Mouse (Mus musculus): ENCODE results near the gene Atp6v0a4.
A peak's percentile ranks its signal among the peaks of the same experiment; 100 is the strongest.

The Atp6v0a4 gene

DNA sequence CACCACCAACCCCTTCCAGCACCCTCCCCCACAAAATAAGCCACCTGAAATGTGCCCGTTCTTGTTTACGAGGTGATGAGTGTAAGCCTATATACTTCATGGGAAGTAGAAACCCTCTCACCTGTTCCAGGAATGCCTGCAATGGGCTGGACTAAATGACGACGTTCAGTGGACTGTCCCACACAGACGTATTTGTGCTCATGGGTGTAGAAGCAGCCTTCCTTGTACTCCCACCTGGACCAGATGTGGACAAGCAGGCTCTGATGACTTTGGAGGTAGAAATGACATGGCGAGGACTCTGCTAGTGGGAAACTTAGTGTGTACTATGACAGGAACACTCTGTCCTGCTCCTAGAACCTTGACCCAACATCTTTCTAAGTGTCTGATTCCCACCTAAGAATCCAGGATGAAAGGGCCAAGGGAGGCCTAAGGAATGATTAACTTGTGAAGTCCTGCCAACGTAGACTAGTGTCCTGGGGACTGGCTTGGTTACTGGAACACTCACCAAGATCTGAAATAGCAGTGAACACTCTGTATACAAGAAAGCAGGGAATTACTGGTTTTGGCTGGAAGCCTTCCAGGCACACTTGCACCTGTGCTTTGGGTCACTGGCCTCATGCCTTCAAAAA is at the start of gene Atp6v0a4:
Atp6v0a4 (minus strand) TSS at position 380 of the 629 bp plus-strand sequence.
- DNase-seq (ENCODE audit: extremely low read depth, insufficient read length, low spot score), result no peak

DNA sequence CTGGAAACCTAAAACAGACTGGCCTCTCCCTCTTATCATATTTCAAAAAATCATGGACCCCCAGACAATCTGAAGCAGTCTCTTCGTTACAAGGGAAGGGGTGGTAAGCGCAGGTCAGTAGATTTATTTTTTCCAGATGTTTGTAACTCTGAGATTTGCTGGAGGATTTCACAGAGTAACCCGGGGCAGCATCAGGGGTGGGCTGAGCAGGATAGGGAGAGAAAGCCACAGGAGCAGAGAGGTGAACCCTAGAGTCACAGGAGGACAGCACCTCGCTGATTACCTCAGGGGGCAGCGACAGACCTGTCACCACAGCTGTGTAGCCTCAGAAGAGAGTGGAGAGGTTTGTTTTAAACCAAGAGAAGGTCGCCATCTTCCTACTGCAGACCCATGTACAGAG is 41.0 kb upstream of the Atp6v0a4 start:
- no peak for DNase-seq (ENCODE audit: extremely low read depth, insufficient read length, low spot score)

DNA sequence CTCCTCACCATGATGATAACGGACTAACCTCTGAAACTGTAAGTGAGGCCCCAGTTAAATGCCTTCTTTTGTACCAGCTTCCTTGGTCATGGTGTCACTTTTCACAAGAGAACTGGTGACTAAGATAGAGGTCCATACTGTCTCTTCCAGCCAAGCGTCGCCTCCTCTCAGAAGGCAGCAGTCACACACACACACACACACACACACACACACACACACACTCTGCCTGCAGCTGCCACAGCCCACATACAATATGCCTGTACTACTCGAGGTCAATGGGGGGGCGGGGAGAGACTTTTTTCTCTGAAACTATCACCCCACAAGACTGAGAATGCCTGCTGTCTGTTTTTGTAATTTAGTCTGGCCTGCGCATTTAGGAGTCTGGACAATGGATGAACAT is 40.3 kb upstream of the Atp6v0a4 start:
- DNase-seq (ENCODE audit: extremely low read depth, insufficient read length, low spot score), result no peak

DNA sequence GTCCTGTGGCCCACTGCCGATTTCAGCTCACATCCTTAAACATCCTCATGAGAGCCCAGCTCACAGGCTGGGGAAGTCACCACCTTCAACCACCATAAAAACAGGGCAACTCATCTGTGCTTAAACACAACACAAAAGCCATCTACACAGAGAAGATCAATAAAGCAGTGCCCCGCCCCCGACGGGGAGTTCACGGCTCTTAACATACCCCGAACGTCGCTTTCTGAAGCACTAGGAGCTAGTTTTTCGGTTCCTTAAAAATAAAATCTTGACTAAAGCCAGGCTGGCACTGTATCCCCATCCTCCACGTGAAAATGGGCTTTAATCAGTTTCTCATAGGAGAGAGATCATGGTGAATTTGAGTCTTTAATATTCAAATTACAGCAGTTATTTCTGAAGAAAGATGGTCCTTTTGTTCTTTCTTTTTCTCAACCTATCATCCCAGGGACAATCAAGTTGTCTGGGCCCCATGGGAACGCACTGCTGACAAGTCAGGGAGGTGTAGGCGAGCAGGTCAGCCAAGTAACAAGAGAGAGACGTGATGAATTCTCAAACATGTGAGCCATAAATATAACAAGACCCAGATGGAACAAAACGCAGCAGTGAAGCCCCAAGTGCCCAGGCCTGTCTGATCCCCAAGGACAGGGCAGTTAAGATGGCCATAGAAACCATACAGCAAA is 38.6 kb upstream of the Atp6v0a4 start:
- no peak for DNase-seq (ENCODE audit: extremely low read depth, insufficient read length, low spot score)

DNA sequence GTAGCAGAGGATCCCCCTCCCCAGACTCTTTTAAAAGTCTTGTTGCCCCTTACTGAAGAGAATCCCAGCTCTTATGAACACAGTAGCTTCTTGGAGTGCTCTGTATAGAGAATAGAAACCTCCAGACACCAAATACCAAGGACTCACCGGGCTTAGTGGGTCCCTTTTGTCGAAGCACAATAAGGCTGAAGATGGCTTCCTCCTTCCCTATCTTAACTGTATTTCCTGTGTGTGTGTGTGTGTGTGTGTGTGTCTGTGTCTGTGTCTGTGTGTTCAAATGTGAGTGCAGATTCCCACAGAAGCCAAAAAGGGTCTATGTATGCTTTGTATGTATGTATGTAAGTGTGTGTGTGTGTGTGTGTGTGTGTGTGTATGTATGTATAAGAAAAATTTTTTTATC is 36.2 kb upstream of the Atp6v0a4 start:
- DNase-seq (ENCODE audit: extremely low read depth, insufficient read length, low spot score), result no peak

DNA sequence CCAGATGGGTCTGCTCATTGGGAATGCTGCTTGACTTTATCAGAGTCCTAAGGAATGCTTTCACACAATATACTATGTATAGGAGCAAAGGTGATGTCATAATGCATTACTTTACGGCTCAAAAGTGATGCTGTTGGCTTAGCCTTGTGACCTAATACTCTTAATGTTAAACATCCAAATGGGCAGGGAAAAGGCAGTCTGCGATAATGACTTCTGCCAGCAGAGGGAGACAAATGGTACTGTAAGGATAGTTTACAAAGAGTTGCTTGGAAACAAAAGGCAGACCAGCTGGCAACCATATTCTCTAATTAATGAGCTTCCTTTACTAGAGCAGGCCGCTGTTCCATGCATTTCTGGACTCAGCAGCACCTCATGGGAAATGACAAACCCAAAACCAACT is 35.7 kb upstream of the Atp6v0a4 start:
- DNase-seq (ENCODE audit: extremely low read depth, insufficient read length, low spot score), result peak; percentile 30

DNA sequence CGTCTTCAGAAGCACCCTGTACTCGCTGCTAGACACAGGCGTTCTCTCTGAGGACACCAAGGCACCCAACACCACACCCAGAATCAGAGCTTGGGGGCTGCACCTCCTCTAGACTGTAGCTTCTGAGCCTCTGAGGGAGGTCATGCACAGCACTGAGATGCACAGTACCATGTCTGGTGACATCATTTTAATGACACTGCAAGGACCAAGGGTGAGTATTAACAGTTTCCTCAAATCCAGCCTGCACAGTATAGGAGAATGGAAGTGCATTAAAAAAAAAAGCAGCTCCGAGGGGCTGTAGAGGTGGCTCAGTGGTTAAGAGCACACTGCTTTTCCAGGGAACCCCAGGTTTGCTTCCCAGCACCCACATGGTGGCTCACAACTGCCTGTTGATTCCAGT is 35.2 kb upstream of the Atp6v0a4 start:
- DNase-seq (ENCODE audit: extremely low read depth, insufficient read length, low spot score), result no peak

DNA sequence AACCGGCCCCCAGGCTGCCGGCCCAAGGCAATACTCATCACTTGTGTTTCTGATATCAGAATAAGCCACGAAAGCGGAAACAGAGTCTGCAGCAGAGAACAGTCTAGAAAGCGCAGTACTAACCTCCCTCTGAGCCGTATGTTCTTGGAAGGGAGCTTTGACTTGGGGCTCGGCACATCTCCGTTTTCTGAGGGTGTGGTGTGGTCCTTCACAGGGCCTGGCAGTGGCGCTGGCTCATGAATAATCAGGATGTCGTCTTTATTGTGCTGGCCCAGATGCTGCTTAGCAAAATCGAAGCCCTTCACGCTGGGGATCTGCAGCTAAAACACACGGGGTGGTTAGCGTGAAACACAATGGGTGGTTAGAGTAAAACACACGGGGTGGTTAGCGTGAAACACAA is 33.5 kb upstream of the Atp6v0a4 start:
- no peak for DNase-seq (ENCODE audit: extremely low read depth, insufficient read length, low spot score)

DNA sequence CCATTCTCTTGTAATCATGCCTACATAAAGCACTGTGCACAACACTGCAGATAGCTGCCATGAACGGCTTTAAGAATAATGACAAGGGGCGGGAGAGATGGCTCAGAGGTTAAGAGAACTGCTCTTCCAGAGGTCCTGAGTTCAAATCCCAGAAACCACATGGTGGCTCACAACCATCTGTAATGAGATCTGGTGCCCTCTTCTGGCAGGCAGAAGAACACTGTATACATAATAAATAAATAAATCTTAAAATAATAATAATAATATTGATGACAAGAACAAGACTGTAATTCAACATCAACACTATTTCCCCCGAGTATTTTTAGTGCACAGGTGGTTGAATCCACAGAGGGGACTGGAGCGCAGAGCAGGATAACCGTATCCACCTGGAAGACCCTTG is 31.8 kb upstream of the Atp6v0a4 start:
- no peak for DNase-seq (ENCODE audit: extremely low read depth, insufficient read length, low spot score)

DNA sequence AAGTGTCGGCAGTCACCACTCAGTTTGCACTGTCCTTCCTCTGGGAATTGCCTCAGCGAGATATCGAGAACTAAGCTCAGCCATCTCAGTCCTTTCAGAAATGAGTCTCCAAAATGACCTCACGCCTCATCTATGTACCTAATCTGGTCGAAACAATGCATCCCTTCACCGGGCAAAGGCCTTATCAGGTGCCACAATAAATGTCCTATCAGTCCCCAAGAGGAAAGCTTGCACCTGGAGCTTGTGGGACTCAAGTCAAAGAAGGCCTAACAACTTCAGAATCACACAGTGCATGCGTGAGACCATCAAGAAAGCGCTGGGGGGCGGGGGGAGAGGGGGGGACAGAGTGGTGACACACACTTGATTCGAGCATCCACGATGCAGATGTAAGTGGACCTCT is 27.9 kb upstream of the Atp6v0a4 start:
- DNase-seq (ENCODE audit: extremely low read depth, insufficient read length, low spot score), result no peak

DNA sequence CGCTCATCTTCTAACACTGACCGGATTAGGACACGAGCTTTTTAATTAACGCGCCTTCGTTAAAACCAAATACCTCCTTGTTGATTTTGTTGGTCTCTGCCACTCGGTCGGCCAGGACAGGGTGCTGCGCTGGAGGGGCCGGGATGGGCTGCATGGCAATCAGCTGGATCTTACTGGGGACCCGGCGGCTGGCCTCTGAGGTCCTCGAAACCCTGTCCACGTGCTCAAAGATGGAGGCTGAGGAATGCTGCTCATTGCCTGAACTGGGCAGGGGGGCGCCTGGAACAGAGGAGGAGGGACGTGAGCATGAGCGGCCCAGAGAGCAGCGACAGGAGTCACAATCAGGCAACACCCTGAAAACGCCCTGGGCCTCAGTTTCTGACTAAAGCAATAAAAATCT is 25.1 kb upstream of the Atp6v0a4 start:
- DNase-seq (ENCODE audit: extremely low read depth, insufficient read length, low spot score), result no peak

DNA sequence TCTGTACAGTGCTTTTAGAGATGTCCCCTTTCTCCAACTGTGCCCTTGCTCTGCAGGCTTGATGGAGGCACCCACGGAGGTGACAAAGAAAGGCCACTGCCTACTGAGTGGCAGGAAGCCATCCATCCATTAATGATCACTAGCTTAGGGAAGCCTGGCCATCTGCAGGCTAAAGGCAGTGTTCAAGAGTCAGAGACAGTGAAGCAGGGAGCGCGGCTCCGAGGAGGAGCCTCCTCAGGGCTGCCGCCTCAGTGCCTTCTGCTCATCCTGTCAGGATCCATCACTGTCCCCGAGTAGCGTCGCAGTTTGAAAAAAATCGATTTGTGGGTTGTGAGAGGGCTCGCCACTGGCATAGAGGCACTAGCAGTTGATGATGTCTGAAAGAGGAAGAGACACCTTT is 24.2 kb upstream of the Atp6v0a4 start:
- no peak for DNase-seq (ENCODE audit: extremely low read depth, insufficient read length, low spot score)

DNA sequence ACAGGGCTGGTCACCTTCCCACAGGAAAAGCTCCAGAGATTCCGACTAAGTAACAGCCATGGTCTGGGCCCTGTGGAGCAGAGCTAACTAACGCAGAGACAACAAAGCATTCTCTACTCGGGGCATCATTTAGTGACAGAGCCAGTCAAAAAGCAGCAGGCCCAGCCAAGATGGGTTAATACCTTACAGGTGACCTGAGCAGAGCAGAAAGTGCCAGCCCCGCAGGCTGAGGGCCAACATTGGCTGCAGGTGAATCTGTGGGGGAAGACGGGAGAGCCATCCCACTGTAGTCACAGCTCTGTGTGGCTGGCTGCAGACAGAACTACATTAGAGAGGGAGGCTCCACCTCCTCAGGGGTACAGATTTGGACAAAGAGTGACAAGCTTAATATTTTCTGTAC is 22.9 kb upstream of the Atp6v0a4 start:
- DNase-seq (ENCODE audit: extremely low read depth, insufficient read length, low spot score), result no peak

DNA sequence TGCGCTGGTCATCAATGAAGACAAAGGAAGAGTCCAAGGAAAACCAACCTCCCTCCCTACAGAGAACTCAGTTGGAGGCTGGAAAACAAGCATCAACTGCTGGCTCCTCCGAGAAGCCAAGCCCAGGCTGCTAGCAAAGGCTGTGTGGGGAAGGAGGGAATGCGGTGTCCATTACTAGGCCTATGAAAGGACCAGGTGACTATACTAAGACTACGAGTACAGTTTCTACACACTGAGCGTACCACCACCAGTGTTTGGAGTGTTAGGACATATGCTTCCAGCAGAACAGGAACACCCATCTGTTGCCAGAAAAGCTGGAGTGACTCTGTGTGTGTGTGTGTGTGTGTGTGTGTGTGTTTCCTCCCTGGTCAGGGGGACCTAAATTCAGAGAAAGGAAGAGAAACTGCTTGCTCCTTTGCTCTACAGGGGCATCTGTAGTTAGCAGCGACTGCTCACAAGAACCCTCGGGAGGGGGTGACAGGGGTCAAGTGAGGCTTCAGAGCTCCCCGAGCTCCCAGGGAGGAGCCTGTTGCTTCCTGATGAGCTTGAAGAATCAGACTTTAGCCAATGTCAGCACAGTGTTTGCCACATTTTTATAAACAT is 21.2 kb upstream of the Atp6v0a4 start:
- no peak for DNase-seq (ENCODE audit: extremely low read depth, insufficient read length, low spot score)

DNA sequence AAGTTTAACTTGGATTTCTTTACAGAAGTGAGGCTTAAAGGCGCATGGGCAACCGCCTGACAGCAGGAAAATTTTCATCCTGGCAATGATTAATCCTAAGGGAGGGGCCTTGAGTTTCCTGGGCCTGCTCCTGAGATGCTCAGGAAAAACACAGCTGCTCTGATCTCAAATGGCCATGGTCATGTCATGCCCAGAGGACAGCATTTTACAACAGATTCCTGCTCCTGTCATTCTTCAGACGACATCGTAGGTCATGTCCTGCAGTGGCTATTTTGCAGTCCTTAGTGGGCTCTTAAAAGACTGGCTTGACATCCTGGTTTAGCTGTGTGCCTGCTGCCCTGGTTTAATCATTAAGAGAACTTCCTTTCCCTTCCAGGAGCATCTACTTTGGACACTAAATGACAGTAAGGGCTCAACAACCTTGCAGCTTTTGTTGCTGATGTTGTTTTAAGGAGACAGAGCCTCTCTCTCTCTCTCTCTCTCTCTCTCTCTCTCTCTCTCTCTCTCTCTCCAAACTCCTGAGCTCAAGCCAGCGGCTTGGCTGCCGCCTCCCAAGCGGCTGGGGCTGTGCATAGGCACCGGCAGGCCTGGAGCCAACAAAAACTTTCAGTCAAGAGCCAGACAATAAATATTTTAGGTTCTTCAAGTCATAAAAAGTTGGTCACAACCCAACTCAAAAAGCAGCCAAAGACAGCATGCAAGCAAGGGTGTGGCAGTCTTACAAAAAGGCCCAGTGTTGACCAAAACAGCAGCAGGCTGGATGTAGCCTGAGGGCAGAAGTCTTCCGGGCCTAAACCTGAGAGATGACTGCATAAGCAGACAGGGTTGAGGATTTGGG is 20.0 kb upstream of the Atp6v0a4 start:
- DNase-seq (ENCODE audit: extremely low read depth, insufficient read length, low spot score), result peak; percentile 88

DNA sequence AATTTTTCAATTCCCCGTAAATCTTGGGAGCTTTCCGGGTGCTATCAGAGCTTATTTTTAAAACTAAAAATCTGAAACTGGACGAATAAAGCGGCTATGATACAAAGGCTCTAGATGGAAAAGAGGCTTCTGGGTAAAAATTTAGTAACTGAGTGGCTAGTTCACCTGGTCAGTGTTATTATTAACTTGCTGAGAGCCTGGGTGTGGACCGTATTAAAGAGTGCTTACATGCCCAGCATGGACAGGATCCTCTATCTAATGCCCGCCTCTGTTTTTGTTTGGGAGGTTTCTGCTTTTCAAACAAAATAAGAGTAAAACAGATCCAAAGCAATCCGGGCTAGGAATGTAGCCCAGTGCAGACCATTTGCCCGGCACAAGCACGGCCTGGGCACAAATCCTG is 16.0 kb upstream of the Atp6v0a4 start:
- no peak for DNase-seq (ENCODE audit: extremely low read depth, insufficient read length, low spot score)

DNA sequence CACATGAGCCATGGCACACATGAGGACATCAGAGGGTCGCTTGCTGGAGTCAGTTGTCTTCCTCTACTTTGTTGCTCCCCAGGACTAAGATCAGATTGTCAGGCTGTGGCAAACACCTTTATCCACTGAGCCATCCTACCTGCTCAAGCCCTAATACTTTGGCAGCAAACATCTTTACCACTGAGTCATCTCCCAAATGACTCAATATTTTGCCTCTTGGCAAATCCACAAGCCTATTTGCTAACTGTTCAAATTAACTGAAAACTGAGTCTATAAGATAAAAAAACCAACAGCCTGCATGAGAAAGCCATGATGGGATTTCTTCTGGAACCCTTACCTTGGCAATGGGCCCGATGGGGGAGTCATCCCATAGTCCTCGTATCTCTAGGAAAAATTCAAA is 14.7 kb upstream of the Atp6v0a4 start:
- no peak for DNase-seq (ENCODE audit: extremely low read depth, insufficient read length, low spot score)

DNA sequence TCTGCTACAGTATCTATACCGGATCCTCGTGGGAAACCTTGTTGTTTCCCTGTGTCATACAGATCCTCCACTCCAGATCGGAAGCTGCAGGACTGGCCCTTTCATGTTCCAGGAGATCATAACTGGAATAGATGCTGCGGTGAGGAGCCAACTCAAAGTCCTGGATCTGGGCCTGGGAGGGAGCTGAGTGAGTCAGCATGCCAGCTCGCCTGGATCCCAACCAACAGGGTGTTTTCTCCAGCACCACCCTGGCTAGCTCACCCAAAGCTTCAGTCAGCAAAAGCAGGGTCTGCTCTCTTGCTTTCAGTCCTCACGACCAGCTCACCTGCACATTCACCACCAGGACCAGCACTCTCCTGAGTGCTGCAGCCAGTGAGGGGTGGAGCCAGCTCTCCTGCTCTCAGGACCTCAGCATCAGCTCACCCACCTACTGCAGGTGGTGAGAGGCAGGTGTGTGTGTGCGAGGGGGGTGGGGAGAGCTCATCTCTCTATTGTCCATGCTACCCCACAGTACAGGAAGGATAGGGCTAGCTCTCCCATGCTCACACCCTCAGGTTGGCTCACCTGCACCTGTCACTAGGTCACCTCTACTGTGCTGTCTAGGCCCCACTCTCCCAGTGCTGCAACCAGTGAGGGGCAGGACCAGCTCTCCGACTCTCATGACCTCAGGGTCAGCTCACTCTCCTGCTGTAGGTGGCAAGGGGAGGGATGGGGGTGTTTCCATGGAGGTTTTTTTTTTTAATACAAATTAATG is 10.6 kb upstream of the Atp6v0a4 start:
- DNase-seq (ENCODE audit: extremely low read depth, insufficient read length, low spot score), result peak; percentile 67

DNA sequence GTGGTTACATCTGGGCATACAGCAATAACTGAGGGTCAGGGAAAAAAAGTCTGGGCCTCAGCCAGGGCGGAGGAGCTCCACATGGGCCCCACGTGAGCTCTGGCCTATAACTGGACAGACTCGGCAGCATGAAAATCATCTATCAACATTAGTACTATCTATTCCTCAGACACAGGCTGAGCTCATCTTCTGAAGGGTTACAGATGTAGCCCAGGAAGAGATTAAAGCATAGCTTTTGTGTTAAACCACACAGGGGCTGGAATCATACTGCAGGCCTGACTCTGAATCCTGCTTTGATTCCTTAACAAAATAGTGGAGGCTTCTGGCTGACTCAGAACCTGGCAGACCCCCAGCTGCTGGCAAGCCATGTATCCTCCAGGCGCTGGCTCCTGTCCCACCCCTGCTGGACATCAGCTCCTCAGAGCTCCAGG is 7.4 kb upstream of the Atp6v0a4 start:
- DNase-seq (ENCODE audit: extremely low read depth, insufficient read length, low spot score), result peak; percentile 52

DNA sequence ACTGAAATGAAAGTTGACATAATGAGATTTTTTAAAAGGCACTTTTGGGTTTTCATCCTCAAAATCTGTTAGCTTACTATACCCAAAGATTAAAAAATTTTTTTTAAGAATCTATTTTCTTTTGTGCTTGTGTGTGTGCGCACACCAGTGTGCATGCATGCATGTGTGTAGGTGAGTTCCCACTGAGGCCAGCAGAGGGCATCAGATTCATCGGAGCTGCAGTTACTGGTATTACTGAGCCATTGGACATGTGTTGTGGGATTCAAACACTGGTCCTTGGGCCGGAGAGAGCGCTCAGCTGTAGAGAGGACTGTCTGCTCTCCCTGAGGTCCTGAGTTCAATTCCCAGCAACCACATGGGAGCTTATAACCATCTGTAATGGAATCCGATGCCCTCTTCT is 5.5 kb upstream of the Atp6v0a4 start:
- DNase-seq (ENCODE audit: extremely low read depth, insufficient read length, low spot score), result no peak

DNA sequence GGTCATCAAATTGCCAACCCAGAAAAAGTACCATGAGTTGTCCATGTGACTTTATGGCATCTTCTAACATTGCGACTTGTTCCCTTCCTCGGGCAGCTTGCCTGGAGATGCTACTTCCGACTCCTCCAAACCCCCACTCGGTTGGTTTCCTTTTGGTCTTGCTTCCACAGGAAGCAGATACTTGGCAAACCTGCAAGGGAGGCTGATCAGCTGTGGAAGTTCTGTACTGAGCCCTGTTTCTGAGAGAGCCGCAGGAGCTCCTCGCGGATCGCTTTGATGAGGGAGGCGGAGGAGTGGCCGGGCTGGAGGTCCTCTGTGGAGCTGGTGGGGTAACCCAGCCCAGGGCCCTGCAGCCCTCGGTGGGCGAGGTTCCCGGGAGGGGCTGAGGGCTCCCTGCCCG is 3.7 kb upstream of the Atp6v0a4 start:
- DNase-seq (ENCODE audit: extremely low read depth, insufficient read length, low spot score), result no peak
